Mouse (Mus musculus) spleen, adult 2 months (tissue): ENCODE data around the gene Phldb2.

Experiments
- CTCF ChIP-seq: fragments of 200-500 bp; IDR thresholded peaks from 2 replicates; pipeline ENCODE4 v1.5.1; 2011; ENCODE audit warnings: mild to moderate bottlenecking, inconsistent platforms; ENCODE audit not compliant: insufficient read depth, insufficient read length, insufficient replicate concordance; ENCODE audit errors: extremely low read depth
- POLR2A ChIP-seq: fragments of 200-500 bp; IDR thresholded peaks from 2 replicates; pipeline ENCODE4 v1.6.1; 2011; ENCODE audit warnings: low read depth, low read length, inconsistent platforms

GRCm38 (mm10) chr16:45919572-45919971 is 33.8 kb downstream of the Phldb2 start:
- no peak for TF ChIP-seq POLR2A
- TF ChIP-seq CTCF: no peak
